Mouse (Mus musculus): ENCODE data around the gene Ccin. TPM values are rescaled to one million over a fixed set of nuclear protein-coding genes. Genes with fewer than 3 reads are reported as not detected.

Ccin gene
- polyA plus RNA-seq, 1 experiment: 323 TPM

DNA sequence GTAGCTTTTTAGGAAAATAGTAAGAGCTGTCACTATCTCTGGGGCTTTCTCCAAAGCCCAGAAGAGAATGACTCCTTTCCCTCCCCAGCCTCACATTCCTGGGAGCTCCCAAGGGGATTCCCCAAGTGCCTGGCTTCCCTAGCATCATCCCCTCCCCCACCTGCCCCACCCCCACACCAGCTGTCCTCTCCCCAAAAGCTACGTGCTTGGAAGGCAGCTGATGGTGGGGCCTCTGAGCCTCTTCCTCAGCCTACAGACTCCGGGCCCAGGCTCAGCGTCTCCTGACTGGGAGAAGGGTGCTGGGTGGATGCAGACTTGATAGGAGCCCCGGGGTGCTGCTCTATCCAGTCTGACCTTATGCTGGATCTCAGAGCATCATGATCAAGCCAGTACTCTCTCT is 13.9 kb upstream of the Ccin start:
- Histone ChIP-seq H3K4me1 (ENCODE audit: control insufficient read depth, insufficient read depth, low read length) (peaks cover 12% of the 10 kb centered on the region), H3K27ac (ENCODE audit: control insufficient read depth, insufficient read depth, low read depth, low read length) (no peak overlapping the region), H3K36me3 (ENCODE audit: control insufficient read depth, insufficient read depth, low read length) (no peaks in the 10 kb centered on the region), H3K27me3 (ENCODE audit: control insufficient read depth, insufficient read depth, low read length) (no peaks in the 10 kb centered on the region), H3K4me3 (ENCODE audit: control insufficient read depth, low read depth, low read length) (no peak overlapping the region)
- TF ChIP-seq CTCF (IDR thresholded peaks at IDR 0.05; ENCODE audit: control insufficient read depth, insufficient read depth, insufficient replicate concordance, low read depth, low read length): no peak
- TF ChIP-seq POLR2A (IDR thresholded peaks at IDR 0.05; ENCODE audit: control insufficient read depth, low read depth, low read length): no peak

DNA sequence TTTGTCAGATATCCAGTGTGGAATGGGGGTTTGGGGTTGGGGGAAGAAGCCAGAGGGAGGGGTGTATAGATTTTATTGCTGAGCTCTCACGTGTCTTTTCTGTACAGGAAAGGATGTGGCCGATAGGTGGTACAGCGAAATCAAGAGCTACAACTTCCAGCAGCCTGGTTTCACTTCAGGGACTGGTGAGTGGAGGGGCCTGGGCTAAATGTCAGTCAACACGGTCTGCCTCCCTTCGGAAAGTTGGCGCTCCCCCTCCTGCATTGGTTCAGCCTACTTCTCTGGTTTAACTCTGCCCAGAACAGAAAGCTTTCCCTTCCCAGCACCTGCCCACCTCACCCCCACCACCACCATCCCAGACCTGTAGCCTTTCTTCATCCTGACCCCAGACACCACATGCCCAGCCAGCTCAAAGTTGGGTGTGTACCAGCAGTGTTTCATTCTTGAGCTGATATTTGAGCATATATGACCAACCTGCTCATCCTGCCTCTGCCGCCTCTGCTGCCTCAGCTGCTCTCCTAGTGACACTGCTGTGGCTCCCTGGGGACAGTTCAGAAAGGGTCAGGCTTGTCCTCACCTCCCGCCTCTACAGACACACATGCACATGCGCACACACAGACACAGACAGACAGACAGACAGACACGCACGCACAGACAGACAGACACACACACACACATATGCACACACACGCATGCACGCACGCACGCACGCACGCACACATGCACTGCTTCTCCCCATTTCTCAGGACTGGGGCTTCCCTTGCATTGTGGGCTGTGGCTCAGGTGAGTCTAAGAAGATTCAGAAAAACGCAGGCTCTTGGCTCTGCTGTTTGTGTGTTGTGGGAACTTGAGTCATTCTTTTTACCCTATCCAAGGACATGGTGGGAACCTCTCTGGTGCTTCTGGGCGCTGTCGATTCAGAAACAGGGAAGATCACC is 12.6 kb upstream of the Ccin start:
- Histone ChIP-seq H3K27me3 (ENCODE audit: control insufficient read depth, insufficient read depth, low read length) (no peaks in the 10 kb centered on the region), H3K4me1 (ENCODE audit: control insufficient read depth, insufficient read depth, low read length) (peaks cover 5% of the 10 kb centered on the region; the same call in 1 of the 2 replicates), H3K36me3 (ENCODE audit: control insufficient read depth, insufficient read depth, low read length) (no peaks in the 10 kb centered on the region), H3K27ac (ENCODE audit: control insufficient read depth, insufficient read depth, low read depth, low read length) (no peak overlapping the region), H3K4me3 (ENCODE audit: control insufficient read depth, low read depth, low read length) (no peak overlapping the region)
- TF ChIP-seq POLR2A (IDR thresholded peaks at IDR 0.05; ENCODE audit: control insufficient read depth, low read depth, low read length) (no peak), CTCF (IDR thresholded peaks at IDR 0.05; ENCODE audit: control insufficient read depth, insufficient read depth, insufficient replicate concordance, low read depth, low read length) (no peak)

DNA sequence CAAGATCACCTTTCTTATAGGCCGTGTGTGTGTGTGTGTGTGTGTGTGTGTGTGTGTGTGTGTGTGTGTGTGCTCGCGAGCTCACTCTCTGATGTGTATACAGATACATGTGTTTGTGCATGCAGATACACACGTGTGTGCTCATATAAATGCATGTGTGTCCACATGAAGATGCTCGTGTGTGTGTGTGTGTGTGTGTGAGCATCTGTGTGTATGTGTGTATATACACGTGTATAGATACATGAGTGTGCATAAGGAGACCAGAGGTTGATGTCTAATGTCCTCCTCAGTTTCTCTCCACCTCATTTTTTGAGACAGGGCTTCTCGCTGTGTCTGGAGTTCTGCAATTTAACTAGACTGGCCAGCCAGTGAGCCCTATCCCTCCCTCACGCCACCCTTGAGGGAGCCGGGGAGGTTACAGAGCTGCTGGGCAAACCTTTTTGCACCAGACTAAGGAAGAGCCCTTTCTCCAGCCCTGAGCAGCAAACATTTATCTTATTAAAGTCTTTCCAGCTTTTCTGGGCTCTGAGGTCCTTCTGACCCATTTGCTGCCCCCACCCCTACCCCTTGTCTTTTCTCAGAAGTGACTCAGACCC is 11.6 kb upstream of the Ccin start:
- no peak overlapping the region for H3K27ac ChIP-seq (ENCODE audit: control insufficient read depth, insufficient read depth, low read depth, low read length)
- peaks cover 2% of the 10 kb centered on the region; the same call in 1 of the 2 replicates for H3K4me1 ChIP-seq (ENCODE audit: control insufficient read depth, insufficient read depth, low read length)
- no peaks in the 10 kb centered on the region for H3K36me3 ChIP-seq (ENCODE audit: control insufficient read depth, insufficient read depth, low read length)
- H3K27me3 ChIP-seq (ENCODE audit: control insufficient read depth, insufficient read depth, low read length): no peaks in the 10 kb centered on the region
- no peak overlapping the region for H3K4me3 ChIP-seq (ENCODE audit: control insufficient read depth, low read depth, low read length)
- TF ChIP-seq CTCF (IDR thresholded peaks at IDR 0.05; ENCODE audit: control insufficient read depth, insufficient read depth, insufficient replicate concordance, low read depth, low read length) (no peak), POLR2A (IDR thresholded peaks at IDR 0.05; ENCODE audit: control insufficient read depth, low read depth, low read length) (no peak)

GRCm38 (mm10) chr4:43972137-43972591 is 11.1 kb upstream of the Ccin start:
- TF ChIP-seq CTCF (IDR thresholded peaks at IDR 0.05; ENCODE audit: control insufficient read depth, insufficient read depth, insufficient replicate concordance, low read depth, low read length) (no peak), POLR2A (IDR thresholded peaks at IDR 0.05; ENCODE audit: control insufficient read depth, low read depth, low read length) (no peak)
- no peak overlapping the region for H3K27ac ChIP-seq (ENCODE audit: control insufficient read depth, insufficient read depth, low read depth, low read length)
- no peaks in the 10 kb centered on the region for H3K36me3 ChIP-seq (ENCODE audit: control insufficient read depth, insufficient read depth, low read length)
- no peaks in the 10 kb centered on the region for H3K27me3 ChIP-seq (ENCODE audit: control insufficient read depth, insufficient read depth, low read length)
- H3K4me3 ChIP-seq (ENCODE audit: control insufficient read depth, low read depth, low read length): no peak overlapping the region
- peaks cover 2% of the 10 kb centered on the region; the same call in 1 of the 2 replicates for H3K4me1 ChIP-seq (ENCODE audit: control insufficient read depth, insufficient read depth, low read length)

GRCm38 (mm10) chr4:43973526-43973981 is 9.7 kb upstream of the Ccin start:
- no peak overlapping the region for H3K4me3 ChIP-seq (ENCODE audit: control insufficient read depth, low read depth, low read length)
- no peaks in the 10 kb centered on the region for H3K27me3 ChIP-seq (ENCODE audit: control insufficient read depth, insufficient read depth, low read length)
- TF ChIP-seq CTCF (IDR thresholded peaks at IDR 0.05; ENCODE audit: control insufficient read depth, insufficient read depth, insufficient replicate concordance, low read depth, low read length) (no peak), POLR2A (IDR thresholded peaks at IDR 0.05; ENCODE audit: control insufficient read depth, low read depth, low read length) (no peak)
- peaks cover 4% of the 10 kb centered on the region; the same call in 1 of the 2 replicates for H3K4me1 ChIP-seq (ENCODE audit: control insufficient read depth, insufficient read depth, low read length)
- no peaks in the 10 kb centered on the region for H3K36me3 ChIP-seq (ENCODE audit: control insufficient read depth, insufficient read depth, low read length)
- no peak overlapping the region for H3K27ac ChIP-seq (ENCODE audit: control insufficient read depth, insufficient read depth, low read depth, low read length)

DNA sequence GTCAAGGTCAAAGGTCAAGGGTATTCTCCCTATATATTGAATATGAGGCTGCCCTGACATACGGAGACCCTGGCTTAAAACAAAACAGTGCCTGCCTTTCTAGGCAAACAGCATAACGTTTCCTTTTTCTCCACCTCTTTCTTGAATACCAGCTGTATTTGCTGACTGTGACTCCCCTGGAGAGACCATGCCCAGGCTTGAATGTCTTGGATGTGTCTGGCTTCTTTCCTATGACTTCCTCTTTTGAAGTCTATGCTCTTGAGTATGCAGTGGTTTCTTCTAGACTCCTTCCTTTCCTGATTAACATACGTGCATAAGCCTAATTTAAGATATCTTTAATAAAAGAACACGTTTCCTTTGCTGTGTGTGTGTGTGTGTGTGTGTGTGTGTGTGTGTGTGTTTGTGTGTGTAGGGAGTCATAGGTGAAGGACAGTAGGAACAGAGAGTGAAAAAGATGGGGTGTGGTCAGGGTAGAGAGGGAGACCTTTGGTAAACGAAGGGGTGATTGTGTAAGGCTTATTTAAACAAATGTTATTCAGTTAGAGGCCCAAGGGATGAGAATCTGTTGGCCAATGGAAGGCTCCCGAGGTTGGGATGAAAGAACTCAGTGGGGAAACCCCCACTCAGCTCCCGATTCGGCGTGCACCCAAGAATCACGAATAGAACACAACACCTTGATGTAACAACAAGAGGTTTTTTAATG is 8.2 kb upstream of the Ccin start:
- no peak for TF ChIP-seq CTCF (IDR thresholded peaks at IDR 0.05; ENCODE audit: control insufficient read depth, insufficient read depth, insufficient replicate concordance, low read depth, low read length)
- Histone ChIP-seq H3K4me3 (ENCODE audit: control insufficient read depth, low read depth, low read length) (no peak overlapping the region), H3K36me3 (ENCODE audit: control insufficient read depth, insufficient read depth, low read length) (no peaks in the 10 kb centered on the region), H3K27me3 (ENCODE audit: control insufficient read depth, insufficient read depth, low read length) (no peaks in the 10 kb centered on the region), H3K27ac (ENCODE audit: control insufficient read depth, insufficient read depth, low read depth, low read length) (no peak overlapping the region), H3K4me1 (ENCODE audit: control insufficient read depth, insufficient read depth, low read length) (peaks cover 2% of the 10 kb centered on the region)
